Mouse (Mus musculus) embryo, embryonic 11 days (tissue): ENCODE data around the gene Ccdc169.
"Not testable (repeated sequence)": the region's sequence is repeated elsewhere in the genome, so short reads cannot be mapped to it uniquely, and the experiment has no call there.

Experiments
- DNase-seq: peaks from one replicate; pipeline ENCODE4 v3.0.0-alpha.2; 2015

Gene Ccdc169

GRCm38 (mm10) chr3:55203621-55204020 lies 66.5 kb downstream of the Ccdc169 start:
- DNase-seq, result not testable (repeated sequence)

- DNase-seq, result no peak
These were observed 69.3 kb downstream of the Ccdc169 start for GRCm38 (mm10) chr3:55206413-55206812.

GRCm38 (mm10) chr3:55207665-55208064 lies 70.5 kb downstream of the Ccdc169 start:
- no peak for DNase-seq

GRCm38 (mm10) chr3:55212254-55212653 lies 75.1 kb downstream of the Ccdc169 start:
- no peak for DNase-seq

GRCm38 (mm10) chr3:55213785-55214184 lies 76.6 kb downstream of the Ccdc169 start:
- peak; percentile 19 for DNase-seq

- no peak for DNase-seq
These were observed 77.3 kb downstream of the Ccdc169 start for GRCm38 (mm10) chr3:55214413-55214812.

- no peak for DNase-seq
These were observed 85.4 kb downstream of the Ccdc169 start for GRCm38 (mm10) chr3:55222502-55222901.
